Mouse (Mus musculus): ENCODE data around the gene S100a3.

The S100a3 gene

GRCm38 (mm10) chr3:90560008-90560628 lies at the start of gene S100a3:
Gene S100a3 (plus strand): TSS chr3:90560578.
- WGBS: 88% methylated on average over 6 of the region's 6 CpGs

- 79% methylated on average over 5 of the region's 5 CpGs for WGBS
Measured at GRCm38 (mm10) chr3:90512276-90512675, 48.1 kb upstream of the S100a3 start.

GRCm38 (mm10) chr3:90512948-90513642 lies 47.3 kb upstream of the S100a3 start:
- 82% methylated on average over 9 of the region's 9 CpGs for WGBS

GRCm38 (mm10) chr3:90513796-90514590 lies 46.4 kb upstream of the S100a3 start, which contains the start of the genes S100a1 and S100a13:
Gene S100a1 (minus strand): TSS chr3:90514392.
Gene S100a13 (plus strand): TSS chr3:90514435.
- WGBS: 9% methylated on average over 25 of the region's 25 CpGs

GRCm38 (mm10) chr3:90514691-90515090 lies 45.7 kb upstream of the S100a3 start:
- WGBS: 1% methylated on average over 10 of the region's 10 CpGs

GRCm38 (mm10) chr3:90515242-90515641 lies 45.1 kb upstream of the S100a3 start:
- WGBS: 32% methylated on average over 1 of the region's 1 CpGs

GRCm38 (mm10) chr3:90515789-90516188 lies 44.6 kb upstream of the S100a3 start:
- WGBS: 95% methylated on average over 4 of the region's 4 CpGs

- 82% methylated on average over 4 of the region's 4 CpGs for WGBS
Measured at GRCm38 (mm10) chr3:90517711-90518110, 42.7 kb upstream of the S100a3 start.

- WGBS: 70% methylated on average over 4 of the region's 4 CpGs
Measured at GRCm38 (mm10) chr3:90525421-90525820, 35.0 kb upstream of the S100a3 start.

GRCm38 (mm10) chr3:90526076-90526475 lies 34.3 kb upstream of the S100a3 start:
- 72% methylated on average over 2 of the region's 2 CpGs for WGBS

- WGBS: 76% methylated on average over 5 of the region's 5 CpGs
Measured at GRCm38 (mm10) chr3:90526580-90526979, 33.8 kb upstream of the S100a3 start, which contains the start of gene S100a14. Gene S100a14 (plus strand): TSS chr3:90526856.

- 90% methylated on average over 7 of the region's 7 CpGs for WGBS
Measured at GRCm38 (mm10) chr3:90527291-90527873, 33.0 kb upstream of the S100a3 start.

GRCm38 (mm10) chr3:90531713-90532112 lies 28.7 kb upstream of the S100a3 start:
- 87% methylated on average over 5 of the region's 5 CpGs for WGBS

GRCm38 (mm10) chr3:90535446-90535845 lies 24.9 kb upstream of the S100a3 start:
- 74% methylated on average over 1 of the region's 1 CpGs for WGBS

GRCm38 (mm10) chr3:90537141-90537904 lies 23.1 kb upstream of the S100a3 start, which contains the start of gene S100a16:
Gene S100a16 (plus strand): TSS chr3:90537254.
- WGBS: 66% methylated on average over 10 of the region's 10 CpGs

- WGBS: 79% methylated on average over 5 of the region's 5 CpGs
Measured at GRCm38 (mm10) chr3:90537905-90538296, 22.5 kb upstream of the S100a3 start.

GRCm38 (mm10) chr3:90540904-90541303 lies 19.5 kb upstream of the S100a3 start:
- WGBS: 65% methylated on average over 4 of the region's 4 CpGs

- 82% methylated on average over 5 of the region's 5 CpGs for WGBS
Measured at GRCm38 (mm10) chr3:90549676-90550420, 10.5 kb upstream of the S100a3 start.

GRCm38 (mm10) chr3:90550421-90550790 lies 10.0 kb upstream of the S100a3 start:
- 81% methylated on average over 2 of the region's 2 CpGs for WGBS

- 88% methylated on average over 2 of the region's 2 CpGs for WGBS
Measured at GRCm38 (mm10) chr3:90552231-90552630, 8.1 kb upstream of the S100a3 start.

All from cerebral cortex, adult 2 months (tissue).